Mouse (Mus musculus): ENCODE results near the gene Slc4a1ap. TPM values are rescaled to one million over a fixed set of nuclear protein-coding genes. Genes with fewer than 3 reads are reported as not detected.
"Not testable (repeated sequence)": the region's sequence is repeated elsewhere in the genome, so short reads cannot be mapped to it uniquely, and the experiment has no call there.

Slc4a1ap gene
- polyA plus RNA-seq, 1 experiment from 2014 or later: 26.2 TPM

DNA sequence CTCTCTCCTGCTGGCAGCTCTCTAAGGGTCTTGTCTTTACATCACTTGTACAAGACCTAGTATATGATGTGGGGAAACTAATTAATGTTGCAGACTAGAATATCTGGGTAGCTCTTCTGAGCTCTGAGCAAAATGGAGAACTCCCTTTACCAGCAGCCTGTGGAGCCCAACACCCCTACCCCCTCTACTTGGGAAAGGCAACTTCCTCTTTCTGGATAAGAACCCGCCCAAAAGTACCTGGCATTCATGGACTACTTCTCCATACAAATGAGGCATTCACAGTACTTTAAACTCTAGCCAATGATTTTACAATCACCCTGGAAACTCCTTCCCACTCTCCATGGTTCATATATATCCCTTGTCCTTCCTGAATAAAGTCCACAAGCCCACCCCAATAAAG, 14.3 kb upstream of the Slc4a1ap start:
- H3K9ac ChIP-seq (ENCODE audit: low read length): no peak overlapping the region
- no peak overlapping the region for H3K27ac ChIP-seq (ENCODE audit: low read depth, low read length)
- no peak for DNase-seq (ENCODE audit: low spot score, missing footprints)
- ATAC-seq (ENCODE audit: low FRiP score): no peak
- no peak overlapping the region for H3K4me2 ChIP-seq
- no peaks in the 10 kb centered on the region for H3K27me3 ChIP-seq (ENCODE audit: control insufficient read depth, insufficient read depth, low read length)
- WGBS: 86% methylated on average over 1 of the region's 1 CpGs
- H3K4me1 ChIP-seq (ENCODE audit: control insufficient read depth, insufficient read depth, low read length): no peaks in the 10 kb centered on the region
- H3K36me3 ChIP-seq (ENCODE audit: control insufficient read depth, insufficient read depth, low read length): peaks cover 9% of the 10 kb centered on the region
- no peak overlapping the region for H3K4me3 ChIP-seq (ENCODE audit: low read depth, low read length)
- H3K9me3 ChIP-seq (ENCODE audit: control insufficient read depth, low read length): no peaks in the 10 kb centered on the region

- Histone ChIP-seq H3K4me3 (ENCODE audit: low read depth, low read length) (no peak overlapping the region), H3K9ac (ENCODE audit: low read length) (no peak overlapping the region), H3K27ac (ENCODE audit: low read depth, low read length) (no peak overlapping the region), H3K36me3 (ENCODE audit: control insufficient read depth, insufficient read depth, low read length) (peaks cover 10% of the 10 kb centered on the region), H3K4me2 (no peak overlapping the region), H3K9me3 (ENCODE audit: control insufficient read depth, low read length) (no peaks in the 10 kb centered on the region), H3K4me1 (ENCODE audit: control insufficient read depth, insufficient read depth, low read length) (no peaks in the 10 kb centered on the region; the same call in 1 of the 2 replicates), H3K27me3 (ENCODE audit: control insufficient read depth, insufficient read depth, low read length) (no peaks in the 10 kb centered on the region)
- 95% methylated on average over 6 of the region's 6 CpGs for WGBS
- DNase-seq (ENCODE audit: low spot score, missing footprints) (no peak), ATAC-seq (ENCODE audit: low FRiP score) (no peak)
Measured at GRCm38 (mm10) chr5:31520556-31520955, 6.2 kb upstream of the Slc4a1ap start.

- peak; percentile 42; the same call in 1 of the 2 replicates for ATAC-seq (ENCODE audit: low FRiP score)
- Histone ChIP-seq H3K27ac (ENCODE audit: low read depth, low read length) (no peak overlapping the region), H3K4me1 (ENCODE audit: control insufficient read depth, insufficient read depth, low read length) (peaks cover 10% of the 10 kb centered on the region), H3K9me3 (ENCODE audit: control insufficient read depth, low read length) (no peaks in the 10 kb centered on the region), H3K27me3 (ENCODE audit: control insufficient read depth, insufficient read depth, low read length) (no peaks in the 10 kb centered on the region), H3K9ac (ENCODE audit: low read length) (peak overlapping the region; percentile 89), H3K36me3 (ENCODE audit: control insufficient read depth, insufficient read depth, low read length) (peaks cover 2% of the 10 kb centered on the region; the same call in 1 of the 2 replicates), H3K4me3 (ENCODE audit: low read depth, low read length) (peak overlapping the region; percentile 87), H3K4me2 (peak overlapping the region; percentile 97)
- DNase-seq (ENCODE audit: low spot score, missing footprints): no peak
- 5% methylated on average over 40 of the region's 40 CpGs for WGBS
Measured at GRCm38 (mm10) chr5:31527117-31527680, 404 bp downstream of the Slc4a1ap start.

- peak within 1 kb of the TSS; percentile 87 for H3K4me3 ChIP-seq (ENCODE audit: low read depth, low read length)
- H3K4me2 ChIP-seq: peak within 1 kb of the TSS; percentile 97
- DNase-seq (ENCODE audit: low spot score, missing footprints); H3K27me3 ChIP-seq (ENCODE audit: control insufficient read depth, insufficient read depth, low read length); H3K9me3 ChIP-seq (ENCODE audit: control insufficient read depth, low read length); ATAC-seq (ENCODE audit: low FRiP score); H3K4me1 ChIP-seq (ENCODE audit: control insufficient read depth, insufficient read depth, low read length); H3K36me3 ChIP-seq (ENCODE audit: control insufficient read depth, insufficient read depth, low read length): not testable (repeated sequence)
- WGBS: 78% methylated on average over 11 of the region's 11 CpGs
- peak within 1 kb of the TSS; percentile 89 for H3K9ac ChIP-seq (ENCODE audit: low read length)
- 0 out of 2 replicates have a peak within 1 kb of the TSS, but pooled peaks have one; percentile 62 for H3K27ac ChIP-seq (ENCODE audit: low read depth, low read length)
Measured at GRCm38 (mm10) chr5:31527707-31528106, 912 bp downstream of the Slc4a1ap start, which contains the start of gene Supt7l. Supt7l (minus strand) TSS chr5:31527807.

DNA sequence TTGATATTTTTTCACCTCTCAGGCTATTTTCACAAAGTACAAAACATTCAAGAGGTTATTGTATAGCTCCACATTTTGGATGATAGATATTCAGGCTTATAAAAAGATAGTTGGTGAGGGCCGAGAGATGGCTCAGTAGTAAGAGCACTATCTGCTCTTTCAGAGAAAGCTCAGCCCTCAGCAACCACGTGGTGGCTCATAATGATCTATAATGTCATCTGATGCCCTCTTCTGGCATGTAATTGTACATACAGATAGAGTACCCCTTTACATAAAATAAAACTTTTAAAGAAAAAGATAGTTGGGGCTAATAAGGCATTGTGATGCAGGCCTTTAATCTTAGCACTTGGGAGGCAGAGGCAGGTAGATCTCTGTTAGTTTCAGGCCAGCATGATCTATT, 1.8 kb downstream of the Slc4a1ap start:
- Histone ChIP-seq H3K27me3 (ENCODE audit: control insufficient read depth, insufficient read depth, low read length) (no peaks in the 10 kb centered on the region), H3K36me3 (ENCODE audit: control insufficient read depth, insufficient read depth, low read length) (peaks cover 2% of the 10 kb centered on the region), H3K4me3 (ENCODE audit: low read depth, low read length) (no peak overlapping the region), H3K9me3 (ENCODE audit: control insufficient read depth, low read length) (no peaks in the 10 kb centered on the region), H3K9ac (ENCODE audit: low read length) (no peak overlapping the region), H3K4me1 (ENCODE audit: control insufficient read depth, insufficient read depth, low read length) (peaks cover 10% of the 10 kb centered on the region), H3K4me2 (no peak overlapping the region), H3K27ac (ENCODE audit: low read depth, low read length) (no peak overlapping the region)
- WGBS: 66% methylated on average over 2 of the region's 2 CpGs
- ATAC-seq (ENCODE audit: low FRiP score) (no peak), DNase-seq (ENCODE audit: low spot score, missing footprints) (no peak)

- peaks cover 4% of the 10 kb centered on the region for H3K36me3 ChIP-seq (ENCODE audit: control insufficient read depth, insufficient read depth, low read length)
- H3K9ac ChIP-seq (ENCODE audit: low read length): no peak overlapping the region
- ATAC-seq (ENCODE audit: low FRiP score) (no peak), DNase-seq (ENCODE audit: low spot score, missing footprints) (peak; percentile 83)
- H3K4me1 ChIP-seq (ENCODE audit: control insufficient read depth, insufficient read depth, low read length): no peaks in the 10 kb centered on the region
- H3K27ac ChIP-seq (ENCODE audit: low read depth, low read length): no peak overlapping the region
- no peaks in the 10 kb centered on the region for H3K27me3 ChIP-seq (ENCODE audit: control insufficient read depth, insufficient read depth, low read length)
- H3K4me2 ChIP-seq: no peak overlapping the region
- H3K4me3 ChIP-seq (ENCODE audit: low read depth, low read length): no peak overlapping the region
- H3K9me3 ChIP-seq (ENCODE audit: control insufficient read depth, low read length): no peaks in the 10 kb centered on the region
- WGBS: 95% methylated on average over 2 of the region's 2 CpGs
Measured at GRCm38 (mm10) chr5:31535228-31535627, 8.4 kb downstream of the Slc4a1ap start.

DNA sequence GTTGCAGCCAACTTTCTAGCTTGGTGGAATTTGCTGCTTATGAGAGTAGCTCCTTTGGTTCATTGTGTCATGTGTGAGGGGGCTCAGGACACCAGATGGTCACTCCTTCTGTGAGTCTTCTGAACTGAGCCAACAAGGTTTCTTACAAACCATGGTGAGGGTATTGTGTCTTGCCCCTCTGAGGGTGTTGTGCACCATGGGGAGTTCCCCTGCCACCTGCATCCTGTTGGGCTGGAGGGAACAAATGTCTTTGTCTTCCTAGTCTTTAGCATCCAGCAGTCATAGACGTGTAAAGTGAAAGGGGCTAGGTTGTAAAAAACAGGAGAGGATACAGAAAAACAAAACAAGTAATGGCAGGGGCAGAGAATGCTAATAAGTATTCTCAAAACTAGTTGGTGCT, 32.6 kb downstream of the Slc4a1ap start:
- no peaks in the 10 kb centered on the region; the same call in 1 of the 2 replicates for H3K36me3 ChIP-seq (ENCODE audit: control insufficient read depth, insufficient read depth, low read length)
- no peaks in the 10 kb centered on the region for H3K9me3 ChIP-seq (ENCODE audit: control insufficient read depth, low read length)
- 55% methylated on average over 1 of the region's 1 CpGs for WGBS

GRCm38 (mm10) chr5:31560352-31560751, 33.6 kb downstream of the Slc4a1ap start:
- H3K9ac ChIP-seq (ENCODE audit: low read length): no peak overlapping the region
- no peaks in the 10 kb centered on the region for H3K4me1 ChIP-seq (ENCODE audit: control insufficient read depth, insufficient read depth, low read length)
- H3K36me3 ChIP-seq (ENCODE audit: control insufficient read depth, insufficient read depth, low read length): no peaks in the 10 kb centered on the region
- no peak overlapping the region for H3K4me3 ChIP-seq (ENCODE audit: low read depth, low read length)
- no peak for DNase-seq (ENCODE audit: low spot score, missing footprints)
- H3K27ac ChIP-seq (ENCODE audit: low read depth, low read length): no peak overlapping the region
- no peaks in the 10 kb centered on the region for H3K27me3 ChIP-seq (ENCODE audit: control insufficient read depth, insufficient read depth, low read length)
- H3K9me3 ChIP-seq (ENCODE audit: control insufficient read depth, low read length): no peaks in the 10 kb centered on the region
- no peak for ATAC-seq (ENCODE audit: low FRiP score)
- H3K4me2 ChIP-seq: no peak overlapping the region
- 95% methylated on average over 2 of the region's 2 CpGs for WGBS

More for the DNA sequence above, 32.6 kb downstream of the Slc4a1ap start:
- DNase-seq (ENCODE audit: low spot score, missing footprints) (no peak), ATAC-seq (ENCODE audit: low FRiP score) (no peak)
- Histone ChIP-seq H3K4me3 (ENCODE audit: low read depth, low read length) (no peak overlapping the region), H3K4me2 (no peak overlapping the region), H3K27me3 (ENCODE audit: control insufficient read depth, insufficient read depth, low read length) (no peaks in the 10 kb centered on the region), H3K4me1 (ENCODE audit: control insufficient read depth, insufficient read depth, low read length) (no peaks in the 10 kb centered on the region), H3K27ac (ENCODE audit: low read depth, low read length) (no peak overlapping the region), H3K9ac (ENCODE audit: low read length) (no peak overlapping the region)

GRCm38 (mm10) chr5:31562036-31562666, 35.4 kb downstream of the Slc4a1ap start:
- no peak for DNase-seq (ENCODE audit: low spot score, missing footprints)
- Histone ChIP-seq H3K9me3 (ENCODE audit: control insufficient read depth, low read length) (no peaks in the 10 kb centered on the region), H3K9ac (ENCODE audit: low read length) (no peak overlapping the region), H3K4me2 (no peak overlapping the region), H3K27ac (ENCODE audit: low read depth, low read length) (no peak overlapping the region), H3K27me3 (ENCODE audit: control insufficient read depth, insufficient read depth, low read length) (no peaks in the 10 kb centered on the region), H3K4me3 (ENCODE audit: low read depth, low read length) (no peak overlapping the region), H3K4me1 (ENCODE audit: control insufficient read depth, insufficient read depth, low read length) (no peaks in the 10 kb centered on the region), H3K36me3 (ENCODE audit: control insufficient read depth, insufficient read depth, low read length) (no peaks in the 10 kb centered on the region)
- no peak for ATAC-seq (ENCODE audit: low FRiP score)
- 87% methylated on average over 7 of the region's 7 CpGs for WGBS
